Mouse (Mus musculus) C2C12 (cell line): Measurements from ENCODE around the gene Atp1a2. TPM values are rescaled to one million over a fixed set of nuclear protein-coding genes. Genes with fewer than 3 reads are reported as not detected.

Source experiments
- H3K27me3 ChIP-seq: one replicate; pipeline ENCODE4 v1.6.1; 2011; ENCODE audit not compliant: control insufficient read depth, insufficient read depth, insufficient read length
- H3K36me3 ChIP-seq: one replicate; pipeline ENCODE4 v1.6.1; 2011; ENCODE audit not compliant: control insufficient read depth, insufficient read depth
- H3K4me3 ChIP-seq: one replicate; pipeline ENCODE4 v1.5.1; 2011; ENCODE audit warnings: mild to moderate bottlenecking, control low read depth; ENCODE audit not compliant: poor library complexity, insufficient read depth, severe bottlenecking
- H3K79me2 ChIP-seq: one replicate; pipeline ENCODE4 v1.6.1; 2011; ENCODE audit not compliant: control insufficient read depth, insufficient read depth
- H3K79me3 ChIP-seq: one replicate; pipeline ENCODE4 v1.6.1; 2011; ENCODE audit warnings: low read depth, control low read depth
- H3ac ChIP-seq: one replicate; pipeline ENCODE3; 2011; ENCODE audit warnings: low read depth; ENCODE audit not compliant: control insufficient read depth, insufficient read length
- CEBPB ChIP-seq: IDR thresholded peaks from one replicate; pipeline ENCODE4 v1.6.1; 2011; ENCODE audit warnings: low read depth, mild to moderate bottlenecking, control low read depth, moderate library complexity
- CTCF ChIP-seq: IDR thresholded peaks from one replicate; pipeline ENCODE4 v1.5.1; 2011; ENCODE audit not compliant: control insufficient read depth, insufficient read depth, insufficient read length
- FOSL1 ChIP-seq: IDR thresholded peaks from one replicate; pipeline ENCODE4 v1.8.0; 2011; ENCODE audit warnings: mild to moderate bottlenecking, low read length; ENCODE audit not compliant: poor library complexity, insufficient read depth, severe bottlenecking
- MAX ChIP-seq: IDR thresholded peaks from one replicate; pipeline ENCODE4 v1.6.1; 2011; ENCODE audit warnings: mild to moderate bottlenecking, control low read depth
- MYOD1 ChIP-seq: IDR thresholded peaks from one replicate; pipeline ENCODE4 v1.6.1; 2011; ENCODE audit warnings: low read depth; ENCODE audit not compliant: control insufficient read depth, insufficient read length
- MYOG ChIP-seq: IDR thresholded peaks from one replicate; pipeline ENCODE4 v1.6.1; 2011; ENCODE audit not compliant: control insufficient read depth, insufficient read length; ENCODE audit errors: extremely low read depth
- USF1 ChIP-seq: IDR thresholded peaks from one replicate; pipeline ENCODE4 v1.6.1; 2011; ENCODE audit warnings: low read depth, mild to moderate bottlenecking, control low read depth, moderate library complexity
- polyA plus RNA-seq: library from polyadenylated mRNA; unstranded; fragments of >200 nt; fragmentation: generic; extraction: Trizol; gene quantifications from one replicate; pipeline ENCODE4 v1.2.1, GENCODE M21; 2012; ENCODE audit warnings: missing spikeins

Gene Atp1a2
- polyA plus RNA-seq, 1 experiment = 0.76 TPM

GRCm38 (mm10) chr1:172314911-172315310 is 17.0 kb upstream of the Atp1a2 start:
- TF ChIP-seq CEBPB (no peak), MYOG (no peak), USF1 (no peak), CTCF (no peak), FOSL1 (no peak), MAX (no peak), MYOD1 (no peak)

GRCm38 (mm10) chr1:172313613-172314411 is 15.9 kb upstream of the Atp1a2 start:
- Histone ChIP-seq H3K27me3 (no peaks in the 10 kb centered on the region), H3K79me2 (peaks cover 16% of the 10 kb centered on the region), H3K79me3 (peaks cover 7% of the 10 kb centered on the region), H3K4me3 (no peak overlapping the region), H3K36me3 (no peaks in the 10 kb centered on the region), H3ac (no peak overlapping the region)
- TF ChIP-seq USF1 (no peak), MYOG (no peak), FOSL1 (no peak), CTCF (no peak), MAX (no peak), CEBPB (no peak), MYOD1 (no peak)

More at GRCm38 (mm10) chr1:172314911-172315310, 17.0 kb upstream of the Atp1a2 start:
- no peak overlapping the region for H3K4me3 ChIP-seq
- peaks cover 7% of the 10 kb centered on the region for H3K79me3 ChIP-seq
- no peak overlapping the region for H3ac ChIP-seq
- peaks cover 16% of the 10 kb centered on the region for H3K79me2 ChIP-seq
- H3K27me3 ChIP-seq = no peaks in the 10 kb centered on the region
- H3K36me3 ChIP-seq = no peaks in the 10 kb centered on the region

GRCm38 (mm10) chr1:172312768-172313561 is 15.1 kb upstream of the Atp1a2 start:
- no peaks in the 10 kb centered on the region for H3K27me3 ChIP-seq
- H3K4me3 ChIP-seq = peak overlapping the region; percentile 59
- no peak for TF ChIP-seq MAX
- H3K36me3 ChIP-seq = no peaks in the 10 kb centered on the region
- peaks cover 7% of the 10 kb centered on the region for H3K79me3 ChIP-seq
- H3K79me2 ChIP-seq = peaks cover 16% of the 10 kb centered on the region
- H3ac ChIP-seq = peak overlapping the region; percentile 86

- H3K27me3 ChIP-seq = no peaks in the 10 kb centered on the region
- H3K4me3 ChIP-seq = peak overlapping the region; percentile 59
- TF ChIP-seq CTCF = no peak
- no peak for TF ChIP-seq MAX
- TF ChIP-seq USF1 = no peak
- TF ChIP-seq MYOG = no peak
- no peak for TF ChIP-seq CEBPB
- no peak for TF ChIP-seq MYOD1
- no peak for TF ChIP-seq FOSL1
- peaks cover 7% of the 10 kb centered on the region for H3K79me3 ChIP-seq
- H3K36me3 ChIP-seq = no peaks in the 10 kb centered on the region
- H3ac ChIP-seq = peak overlapping the region; percentile 86
- H3K79me2 ChIP-seq = peaks cover 16% of the 10 kb centered on the region
These were observed 14.3 kb upstream of the Atp1a2 start for GRCm38 (mm10) chr1:172311921-172312767.

- peaks cover 16% of the 10 kb centered on the region for H3K79me2 ChIP-seq
- no peak for TF ChIP-seq USF1
- no peak for TF ChIP-seq CTCF
- no peak for TF ChIP-seq FOSL1
- no peak for TF ChIP-seq CEBPB
- TF ChIP-seq MYOD1 = no peak
- TF ChIP-seq MAX = no peak
- TF ChIP-seq MYOG = no peak
- H3ac ChIP-seq = no peak overlapping the region
- H3K4me3 ChIP-seq = peak overlapping the region; percentile 59
- H3K36me3 ChIP-seq = no peaks in the 10 kb centered on the region
- peaks cover 7% of the 10 kb centered on the region for H3K79me3 ChIP-seq
- H3K27me3 ChIP-seq = no peaks in the 10 kb centered on the region
These were observed 13.5 kb upstream of the Atp1a2 start for GRCm38 (mm10) chr1:172311248-172311906.
